Comparison of ENCODE assay signal across 16 mouse cellular contexts in genomic region chr15:77643176-77643575, GRCm38 (mm10). TPM values are rescaled to one million over a fixed set of nuclear protein-coding genes. Genes with fewer than 3 reads are reported as not detected.
"Had no signal": no experiment of that assay in that cellular context is flagged by ENCODE, and none has a peak within 500 bp of the region (broad histone marks: within the 10 kb centered on the region; RNA-seq: fewer than 3 reads in every experiment).

Gene Apol11b (minus strand): TSS chr15:77643286.

RNA-seq across cellular contexts. Expression of gene Apol11b, which starts in this region (rescaled TPM):
- total RNA-seq: gastrocnemius, postnatal 4 days; granulocyte monocyte progenitor cell, adult 5-6 weeks; hindbrain, postnatal 0 days; layer of hippocampus, adult 18-20 months; layer of hippocampus, postnatal 14 days; layer of hippocampus, postnatal 36 days; left cerebral cortex, postnatal 10 days; left cerebral cortex, postnatal 25 days; left cerebral cortex, postnatal 4 days had no signal
- polyA plus RNA-seq: frontal cortex, adult 2 months; heart, embryonic 11.5 days; hindbrain, embryonic 11.5 days; hindbrain, embryonic 15.5 days; hindbrain, postnatal 0 days; intestine, embryonic 14.5 days; kidney, postnatal 0 days; limb, embryonic 11.5 days had no signal
